Comparison of ENCODE assay signal across 8 mouse cellular contexts in genomic region chr12:112091054-112091453, GRCm38 (mm10). TPM values are rescaled to one million over a fixed set of nuclear protein-coding genes. Genes with fewer than 3 reads are reported as not detected.
DNase-seq lines count a peak whose midpoint lies in the region; ATAC-seq and TF ChIP-seq lines count a peak whose summit lies in the region.

No protein-coding gene starts in this region.

- in situ Hi-C loops in Patski (cut with MboI; ENCODE audit: low pct_unique_long_range_greater_than_20kb), result no loop called here

- DNase-seq in Patski (ENCODE audit: low read depth, low spot score), result no peak
- peak; percentile 82 for DNase-seq in cerebellum, adult 2 months
- peak; percentile 76 for DNase-seq in forelimb bud, embryonic 11.5 days (ENCODE audit: low read depth, low spot score)
- DNase-seq in layer of hippocampus, adult 18-20 months (ENCODE audit: low spot score in 2 of 2), result peak; percentile 58 to 85
- peak; percentile 89 for DNase-seq in lung, embryonic 14.5 days
- peak; percentile 57 for DNase-seq in retina, adult 2 months (ENCODE audit: low read depth, low spot score)

- H3K4me2 ChIP-seq in lung, embryonic 14.5 days, result peak overlapping the region; percentile 23; the same call in 1 of the 2 replicates

- no peak for ATAC-seq in Patski
- peak; percentile 83 to 85 for ATAC-seq in hematopoietic stem cell, adult 5-6 weeks (replicated peaks in 1 of 2; ENCODE audit: insufficient read depth in 1 of 2, low FRiP score in 2 of 2, low TSS enrichment in 1 of 2, low read depth in 1 of 2, poor library complexity in 2 of 2, severe bottlenecking in 2 of 2)
- peak; percentile 10; the same call in 1 of the 2 replicates for ATAC-seq in lung, embryonic 14.5 days (ENCODE audit: insufficient read depth)
- no peak for ATAC-seq in monocyte, adult 5-6 weeks (replicated peaks; ENCODE audit: insufficient number of reproducible peaks, low FRiP score, low TSS enrichment, poor library complexity, severe bottlenecking)

- TF ChIP-seq POLR2A in cerebellum, adult 2 months (IDR thresholded peaks at IDR 0.05; ENCODE audit: borderline replicate concordance, insufficient read depth, low read length), result no peak

- peak overlapping the region; percentile 57 for H3K4me3 ChIP-seq in cerebellum, adult 2 months (replicated peaks; ENCODE audit: insufficient read depth, low read depth, low read length)
- no peak overlapping the region for H3K4me3 ChIP-seq in lung, embryonic 14.5 days (ENCODE audit: low read depth, low read length)

- no peaks in the 10 kb centered on the region for H3K36me3 ChIP-seq in lung, embryonic 14.5 days (ENCODE audit: insufficient read depth)

- POLR2A ChIA-PET in Patski (lab: Charles Lee), result no interaction called here

- CTCF ChIA-PET in Patski (lab: Charles Lee), result interaction anchor here (0.8 to 1.3 kb wide), 2 partner anchors 11 to 46 kb away, joined by 3 read pairs; no protein-coding TSS in a partner anchor

- no peak overlapping the region for H3K27ac ChIP-seq in cerebellum, adult 2 months (ENCODE audit: insufficient read depth, low read length)
- H3K27ac ChIP-seq in lung, embryonic 14.5 days (ENCODE audit: low read depth), result no peak overlapping the region

- no peaks in the 10 kb centered on the region for H3K9me3 ChIP-seq in lung, embryonic 14.5 days (ENCODE audit: low read depth, low read length)

- H3K9ac ChIP-seq in lung, embryonic 14.5 days, result no peak overlapping the region

- H3K27me3 ChIP-seq in Patski, result peaks cover 5% of the 10 kb centered on the region
- H3K27me3 ChIP-seq in cerebellum, adult 2 months (ENCODE audit: control insufficient read depth, insufficient read depth, low read length), result no peaks in the 10 kb centered on the region
- no peaks in the 10 kb centered on the region for H3K27me3 ChIP-seq in lung, embryonic 14.5 days (ENCODE audit: insufficient read depth, low read length)

- 1% methylated on average over 12 of the region's 12 CpGs for WGBS in cerebellum, adult 2 months
- WGBS in lung, embryonic 14.5 days, result 7% methylated on average over 12 of the region's 12 CpGs

- peak; percentile 90 for TF ChIP-seq CTCF in Patski (IDR thresholded peaks at IDR 0.05)
- peak; percentile 97 for TF ChIP-seq CTCF in cerebellum, adult 2 months (IDR thresholded peaks at IDR 0.05; ENCODE audit: borderline replicate concordance, insufficient read depth, low read depth, low read length)
- peak; percentile 90 for TF ChIP-seq CTCF in lung, embryonic 14.5 days (IDR thresholded peaks at IDR 0.05; ENCODE audit: low read depth)

- H3K4me1 ChIP-seq in cerebellum, adult 2 months (ENCODE audit: control insufficient read depth, insufficient read depth, low read length), result no peaks in the 10 kb centered on the region
- no peaks in the 10 kb centered on the region for H3K4me1 ChIP-seq in lung, embryonic 14.5 days (ENCODE audit: insufficient read depth)

RNA-seq across cellular contexts. Expression of gene Aspg, which starts 15.4 kb away (rescaled TPM):
- polyA plus RNA-seq in Patski (2021), result 11.8 TPM
- polyA plus RNA-seq in cerebellum, adult 2 months (2012; rRNA removed), result 2.5 and 3.2 TPM in 2 replicates
- total RNA-seq in hematopoietic stem cell, adult 5-6 weeks (2017), result not detected in 2 replicates
- 1 to 10 TPM; 3.8 TPM for total RNA-seq in layer of hippocampus, adult 18-20 months (2021)
- polyA plus RNA-seq in lung, embryonic 14.5 days (2014; fragmentation: Nextera tagmentation; extraction: Ambion mirVana), result 1.6 TPM in 2 replicates
- not detected in 3 replicates for total RNA-seq in monocyte, adult 5-6 weeks (2017)

RNA-seq across cellular contexts. Expression of gene Kif26a, which starts 55.0 kb away (rescaled TPM):
- 13.5 TPM for polyA plus RNA-seq in Patski (2021)
- polyA plus RNA-seq in cerebellum, adult 2 months (2012; rRNA removed), result 2.4 TPM in 2 replicates
- total RNA-seq in hematopoietic stem cell, adult 5-6 weeks (2017), result not detected in 2 replicates
- total RNA-seq in layer of hippocampus, adult 18-20 months (2021), result 1 to 10 TPM; 3.9 to 4.5 TPM
- 2.2 and 2.3 TPM in 2 replicates for polyA plus RNA-seq in lung, embryonic 14.5 days (2014; fragmentation: Nextera tagmentation; extraction: Ambion mirVana)
- total RNA-seq in monocyte, adult 5-6 weeks (2017), result not detected in 3 replicates

Comparison
In these comparisons a context has a peak if more than half of its experiments do, and no peak if none do; other contexts are left out.
1. ATAC-seq: peak in hematopoietic stem cell, adult 5-6 weeks (2 of 2) and lung, embryonic 14.5 days (single experiment); none in Patski (single experiment) and monocyte, adult 5-6 weeks (single experiment).
2. Peak in every context shown above with its lines, with median percentiles within 50 percentile points of each other: CTCF ChIP-seq.